Mouse (Mus musculus) adrenal gland, postnatal 10 days (tissue): ENCODE measurements around the gene Cd200. TPM values are rescaled to one million over a fixed set of nuclear protein-coding genes. Genes with fewer than 3 reads are reported as not detected.
"Not testable (repeated sequence)": the region's sequence is repeated elsewhere in the genome, so short reads cannot be mapped to it uniquely, and the experiment has no call there.

Experiments
- DNase-seq: peaks from one replicate; pipeline ENCODE4 v3.0.0; 2021; ENCODE audit warnings: mixed read lengths
- long read RNA-seq, 2 experiments: library from polyadenylated mRNA; stranded (forward); transcript quantifications; one replicate each; pipeline ENCODE4 v2.0.0; 2021
- total RNA-seq, 2 experiments: library from RNA; stranded (reverse); gene quantifications; 2 replicates each; pipeline ENCODE4 v1.2.3; 2021

Gene Cd200
- 10 to 100 TPM; 68.9 to 80.1 TPM for total RNA-seq
- long read RNA-seq, experiment 1, transcript Cd200-210 (2 exons, 281 nt): minor isoform, 19 of 68 reads
- long read RNA-seq, experiment 1, transcript Cd200-202 (6 exons, 2,347 nt): major isoform, 23 of 68 reads
- long read RNA-seq, experiment 1, partial matches to known transcripts: 8 of 68 reads
- long read RNA-seq, experiment 1, other reads (novel, unspliced or antisense): 18 of 68 reads
- long read RNA-seq, experiment 2, transcript Cd200-210 (2 exons, 281 nt): major isoform, 15 of 36 reads
- long read RNA-seq, experiment 2, transcript Cd200-202 (6 exons, 2,347 nt): minor isoform, 9 of 36 reads
- long read RNA-seq, experiment 2, partial matches to known transcripts: 4 of 36 reads
- long read RNA-seq, experiment 2, other reads (novel, unspliced or antisense): 8 of 36 reads

GRCm38 (mm10) chr16:45408425-45409063 is at the start of gene Cd200:
Cd200 (minus strand) TSS chr16:45409053.
- DNase-seq: peak; percentile 54

- no peak for DNase-seq
Observed at GRCm38 (mm10) chr16:45454762-45455161, 45.9 kb upstream of the Cd200 start.

DNA sequence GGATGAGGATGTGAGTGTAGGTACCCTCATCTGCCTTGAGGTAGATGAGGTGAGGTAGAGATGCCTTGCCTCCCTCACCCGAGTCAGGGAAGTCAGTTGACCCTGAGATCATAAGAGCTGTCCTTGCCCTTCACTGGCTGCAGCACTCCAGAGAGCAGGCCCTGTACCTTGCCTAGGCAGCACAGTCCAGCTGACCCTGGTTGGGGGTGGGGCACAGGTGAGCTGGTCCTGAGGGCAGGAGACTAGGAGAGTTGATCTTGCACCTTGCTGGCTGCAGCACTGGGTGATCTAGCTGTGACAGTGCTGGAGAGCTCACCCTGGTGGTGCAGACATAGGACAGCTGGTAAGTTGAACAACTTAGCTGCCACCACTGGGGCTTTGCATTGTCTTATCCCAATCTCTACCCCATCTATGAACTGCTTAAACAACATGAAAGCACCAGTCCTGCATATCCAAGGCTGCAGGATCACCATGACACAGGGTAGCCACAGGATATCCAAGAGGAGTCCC is 28.4 kb upstream of the Cd200 start:
- DNase-seq: no peak

DNA sequence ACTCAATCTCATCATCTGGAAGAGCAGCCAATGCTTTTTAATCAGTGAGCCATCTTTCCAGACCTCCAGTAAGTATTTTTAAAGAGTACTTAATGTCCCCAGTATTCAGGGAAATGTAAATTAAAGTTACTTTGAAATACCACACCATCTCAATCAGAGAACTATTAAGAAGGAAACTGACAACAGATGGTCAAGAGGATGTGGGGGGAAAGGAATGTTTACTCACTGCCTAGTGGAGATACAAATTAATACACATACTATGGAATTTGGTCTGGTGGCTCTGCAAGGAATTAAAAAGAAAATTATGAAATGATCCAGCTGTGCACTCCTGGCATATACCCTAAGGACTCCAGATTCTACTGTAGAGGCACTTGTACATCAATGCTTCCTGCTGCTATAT is 26.7 kb upstream of the Cd200 start:
- no peak for DNase-seq

DNA sequence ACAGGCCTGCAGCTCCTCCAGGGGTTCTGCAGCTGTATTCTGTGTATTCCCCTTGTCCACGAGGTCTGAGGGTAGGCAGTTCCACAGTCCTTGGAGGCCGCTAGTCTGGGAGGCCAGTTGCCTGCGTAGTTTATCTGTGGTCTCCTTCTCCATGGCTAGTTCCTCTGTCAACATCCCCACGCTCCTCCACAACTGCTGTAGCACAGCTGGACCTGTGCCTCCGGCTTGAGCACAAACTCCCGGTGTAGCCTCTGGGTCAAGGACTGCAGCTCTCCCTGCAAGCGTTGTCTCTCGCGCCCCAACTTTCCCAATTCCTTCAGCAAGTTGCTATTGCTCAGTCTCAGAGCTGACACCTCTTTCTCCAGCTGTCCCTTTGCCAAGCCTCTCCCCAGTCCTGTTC is 18.8 kb upstream of the Cd200 start:
- no peak for DNase-seq

DNA sequence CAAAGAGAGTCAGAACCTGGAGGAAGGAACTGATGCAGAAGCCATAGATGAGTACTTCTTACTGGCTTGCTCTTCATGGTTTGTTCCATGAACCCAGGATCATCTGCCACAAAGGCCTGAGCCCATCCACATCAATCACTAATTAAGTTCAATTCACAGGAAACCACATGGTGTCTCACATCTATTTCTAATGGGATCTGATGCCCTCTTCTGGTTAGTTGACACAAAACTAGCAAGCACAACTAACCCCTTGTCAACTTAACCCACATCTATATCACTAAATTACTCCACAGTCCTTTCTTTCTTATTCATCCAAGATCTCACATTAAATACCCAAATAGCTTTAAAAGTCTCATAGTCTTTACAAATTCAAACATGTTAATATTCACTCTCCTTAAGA is 4.6 kb upstream of the Cd200 start:
- DNase-seq: no peak

DNA sequence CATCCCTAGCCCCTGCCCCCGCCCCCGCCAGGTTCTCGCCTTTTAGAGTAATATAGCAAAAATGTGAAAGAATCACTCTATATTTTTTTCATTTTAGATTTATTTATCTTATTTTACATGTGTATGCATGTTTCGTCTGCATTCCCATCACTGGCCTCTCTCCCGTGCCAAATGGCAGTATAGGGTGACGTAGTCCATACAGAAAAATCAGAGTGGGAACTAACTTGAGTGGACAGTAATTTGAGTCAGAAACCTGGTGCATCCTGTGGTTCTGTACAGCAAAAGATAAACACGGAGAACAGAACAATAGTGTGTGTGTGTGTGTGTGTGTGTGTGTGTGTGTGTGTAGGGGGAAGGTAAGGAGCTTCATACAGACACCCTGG is 202 bp upstream of the Cd200 start:
- not testable (repeated sequence) for DNase-seq

- no peak for DNase-seq
Observed at GRCm38 (mm10) chr16:45407645-45408400, 1.0 kb downstream of the Cd200 start.

DNA sequence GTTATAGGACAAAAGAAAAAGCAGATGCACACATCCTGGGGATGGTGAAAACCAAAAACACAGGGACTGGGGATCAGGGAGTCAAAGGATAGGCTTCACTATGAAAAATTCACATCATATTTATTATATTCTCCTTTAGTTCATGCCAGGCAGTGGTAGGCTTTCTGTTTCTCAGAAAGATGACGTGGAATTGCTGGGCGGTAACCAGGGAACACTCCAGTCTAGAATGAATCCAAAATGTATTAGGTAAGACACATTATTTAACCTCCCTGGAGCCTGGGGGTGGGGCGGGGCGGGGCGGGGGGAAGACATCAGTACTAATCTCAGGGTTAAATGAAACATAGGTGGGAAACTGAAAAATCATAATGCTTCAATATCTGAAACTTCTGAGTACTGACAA is 1.8 kb downstream of the Cd200 start:
- DNase-seq: no peak

GRCm38 (mm10) chr16:45402951-45403350 is 5.9 kb downstream of the Cd200 start:
- no peak for DNase-seq

DNA sequence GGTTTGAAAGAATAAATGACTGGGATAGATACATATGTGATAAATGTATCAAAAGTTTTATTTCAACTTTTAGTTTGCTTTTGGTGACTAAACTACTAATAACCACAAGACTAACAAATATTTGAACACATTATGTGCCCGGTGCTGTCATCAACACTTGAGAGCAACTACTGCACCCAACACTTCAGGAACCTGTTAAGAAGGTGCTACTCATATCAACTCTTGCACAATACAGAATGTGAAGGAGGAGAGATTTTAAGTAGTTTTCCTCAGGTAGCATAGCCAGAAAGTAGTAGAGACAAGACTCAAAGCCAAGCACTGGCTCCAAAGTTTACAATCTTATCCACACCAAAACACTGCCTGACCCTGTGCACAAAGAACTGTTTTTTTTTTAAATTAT is 6.8 kb downstream of the Cd200 start:
- no peak for DNase-seq

GRCm38 (mm10) chr16:45399947-45400555 is 8.8 kb downstream of the Cd200 start:
- DNase-seq: no peak

DNA sequence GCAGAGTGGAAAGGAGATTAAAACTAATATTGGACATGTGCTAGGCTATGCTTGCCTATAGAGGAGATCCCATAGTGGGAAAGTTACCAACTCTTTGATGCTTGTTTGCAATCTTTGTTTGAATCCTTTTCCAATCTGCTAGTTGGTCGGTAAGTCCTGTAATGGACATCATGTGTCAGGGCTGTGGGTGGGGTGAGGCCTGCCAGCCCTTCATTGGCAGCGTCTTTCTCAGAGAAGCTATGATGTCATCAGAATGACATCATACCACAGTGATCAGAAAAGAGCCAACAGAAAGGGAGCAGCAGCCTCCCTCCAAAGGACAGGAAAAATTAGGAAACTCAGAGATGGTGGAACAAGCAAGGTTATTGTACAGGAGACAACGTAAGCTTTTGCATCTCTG is 9.4 kb downstream of the Cd200 start:
- no peak for DNase-seq

DNA sequence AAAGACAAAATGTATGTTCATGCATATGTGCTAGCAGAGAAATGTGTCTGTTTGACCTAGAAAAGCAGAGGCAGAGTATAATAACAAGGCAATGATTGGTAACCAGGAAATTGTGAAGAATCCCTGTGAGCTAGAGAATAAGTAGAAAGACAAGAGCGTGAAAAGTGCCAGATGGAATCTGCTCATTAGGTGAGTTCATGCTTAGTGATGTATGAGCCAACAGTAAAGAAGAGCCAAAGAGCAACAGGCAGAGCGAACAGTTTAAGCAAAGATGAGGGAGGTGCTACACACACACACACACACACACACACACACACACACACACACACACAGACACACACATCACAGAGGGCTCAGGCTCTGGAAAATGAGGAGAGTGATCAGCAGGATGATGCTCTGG is 11.4 kb downstream of the Cd200 start:
- DNase-seq: no peak

DNA sequence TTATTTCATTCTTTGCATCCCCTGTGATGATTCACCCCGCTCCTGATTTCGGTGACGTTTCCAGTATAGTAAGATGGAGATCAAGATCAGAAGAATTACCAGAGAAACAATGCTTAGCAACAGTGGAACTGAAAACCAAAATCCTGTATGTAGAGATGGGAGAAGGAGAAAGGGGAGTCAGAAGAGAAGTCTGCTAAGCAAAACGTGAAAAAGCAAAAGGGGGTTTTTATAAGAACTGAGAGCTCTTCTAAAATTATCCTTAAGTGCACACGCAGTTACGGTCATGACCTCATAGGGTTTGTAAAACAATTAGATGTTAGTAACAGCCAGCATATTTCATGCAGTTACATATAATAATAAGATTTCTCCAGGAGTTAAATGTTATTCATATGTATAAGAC is 16.6 kb downstream of the Cd200 start:
- DNase-seq: no peak

GRCm38 (mm10) chr16:45391680-45392079 is 17.2 kb downstream of the Cd200 start:
- DNase-seq: no peak

- no peak for DNase-seq
Observed at GRCm38 (mm10) chr16:45390286-45390956, 18.4 kb downstream of the Cd200 start.

- no peak for DNase-seq
Observed at GRCm38 (mm10) chr16:45389833-45390232, 19.0 kb downstream of the Cd200 start.

DNA sequence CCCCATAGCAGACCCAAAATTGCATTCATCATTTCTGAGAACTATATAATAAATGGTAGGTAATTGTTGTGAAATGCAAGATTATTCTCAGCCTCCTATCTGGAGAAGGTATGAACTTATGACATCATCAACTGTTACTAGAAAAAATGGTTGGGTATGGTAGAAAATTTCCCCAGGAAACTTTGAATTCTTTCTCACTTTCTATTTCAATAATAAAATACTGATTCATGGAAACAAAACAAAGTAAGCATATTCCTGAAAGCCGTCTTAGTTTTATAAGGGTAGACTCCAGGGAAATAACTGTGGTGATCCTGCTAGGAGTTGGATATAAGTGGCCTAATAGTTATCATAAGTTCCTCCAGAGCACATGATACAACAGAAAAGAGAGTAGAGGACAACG is 19.8 kb downstream of the Cd200 start:
- no peak for DNase-seq

- no peak for DNase-seq
Observed at GRCm38 (mm10) chr16:45381811-45382210, 27.0 kb downstream of the Cd200 start.

DNA sequence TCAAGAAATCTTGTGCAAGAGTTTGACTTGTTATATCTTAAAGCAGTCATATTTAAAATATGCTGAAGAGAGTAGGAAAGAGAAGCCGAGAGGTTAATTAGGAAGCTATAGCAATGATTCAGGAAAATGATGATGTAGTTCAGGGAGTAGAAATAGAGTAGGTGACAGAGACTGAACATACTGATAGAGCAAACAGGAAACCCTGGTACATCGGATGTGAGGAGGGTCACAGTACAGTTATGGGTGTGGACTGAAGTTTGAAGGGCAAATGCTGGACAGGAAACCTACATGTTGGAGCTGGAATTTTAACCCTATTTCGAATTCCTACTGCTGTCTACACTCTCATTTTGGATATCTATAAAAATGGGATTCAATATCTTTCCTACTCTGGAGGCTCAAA is 29.9 kb downstream of the Cd200 start:
- DNase-seq: no peak
